Mouse (Mus musculus): ENCODE measurements around the gene Malrd1.

DNA sequence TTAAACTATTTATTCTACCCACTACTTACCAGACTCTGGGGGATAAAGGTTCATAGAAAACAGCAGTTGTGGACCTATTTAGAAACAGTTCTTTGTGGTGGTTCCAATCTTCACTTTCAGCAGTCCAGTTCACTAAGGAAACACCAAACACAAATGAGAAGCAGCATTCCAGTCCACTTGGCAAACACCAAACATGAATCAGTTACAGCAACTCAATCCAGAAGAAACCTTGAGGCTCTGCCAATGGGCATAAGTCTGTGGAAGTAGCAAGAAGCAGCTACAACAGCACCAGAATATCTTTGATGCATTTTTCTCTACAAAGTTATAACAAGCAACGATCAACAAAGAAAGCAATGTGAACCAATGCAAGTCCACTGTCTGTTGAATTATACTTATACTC, 214.7 kb downstream of the Malrd1 start:
- TF ChIP-seq CTCF (IDR thresholded peaks at IDR 0.05; ENCODE audit: low read depth): no peak
- no peak for TF ChIP-seq EP300 (IDR thresholded peaks at IDR 0.05; ENCODE audit: low read depth)

All from liver, postnatal 0 days (tissue).